Mouse (Mus musculus): ENCODE measurements around the gene Foxn3.

DNA sequence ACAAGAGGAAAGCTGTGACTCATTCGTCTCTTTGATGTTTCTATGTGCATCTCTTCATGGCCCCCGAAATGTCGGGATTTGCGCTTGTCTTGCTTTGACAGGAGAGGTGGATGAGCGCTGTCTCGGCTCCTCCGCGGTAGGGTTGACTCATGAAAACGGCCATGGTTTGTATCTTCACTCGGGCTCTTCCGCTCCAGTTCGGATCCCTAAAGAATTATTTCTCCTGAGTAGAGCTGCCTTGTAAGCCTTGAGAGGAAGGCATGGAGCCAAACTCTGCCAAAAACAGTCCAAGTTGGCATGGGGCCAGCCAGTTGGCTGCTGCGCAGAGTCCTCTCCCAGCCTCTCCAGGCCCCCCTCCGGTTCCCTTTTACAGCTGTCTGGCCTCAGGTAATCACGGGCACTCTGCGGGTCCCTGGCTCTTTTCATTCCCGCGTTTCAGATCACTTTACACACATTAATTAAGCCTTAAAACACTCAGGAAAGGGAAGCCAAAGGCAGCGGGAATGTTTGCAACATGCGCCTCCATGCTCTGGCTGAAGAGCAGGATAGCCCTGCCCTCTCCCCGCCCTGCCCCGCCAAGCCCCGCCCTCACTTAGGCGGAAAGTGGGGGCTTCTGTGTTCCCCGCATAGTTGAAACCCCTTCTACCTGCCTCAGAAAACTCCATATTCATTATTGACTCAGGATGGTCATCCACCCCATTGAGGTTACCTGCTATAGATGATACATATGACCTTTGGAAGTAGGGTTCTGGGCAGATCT lies 7.0 kb upstream of the Foxn3 start:
- TF ChIP-seq CTCF (IDR thresholded peaks at IDR 0.05; ENCODE audit: borderline replicate concordance, control insufficient read depth, extremely low read depth, insufficient read depth, low read length, poor library complexity) (no peak), POLR2A (IDR thresholded peaks at IDR 0.05; ENCODE audit: control insufficient read depth, extremely low read depth, insufficient read depth, low read length, poor library complexity) (no peak)

All from thymus, adult 2 months (tissue).